In the genomic region with DNA sequence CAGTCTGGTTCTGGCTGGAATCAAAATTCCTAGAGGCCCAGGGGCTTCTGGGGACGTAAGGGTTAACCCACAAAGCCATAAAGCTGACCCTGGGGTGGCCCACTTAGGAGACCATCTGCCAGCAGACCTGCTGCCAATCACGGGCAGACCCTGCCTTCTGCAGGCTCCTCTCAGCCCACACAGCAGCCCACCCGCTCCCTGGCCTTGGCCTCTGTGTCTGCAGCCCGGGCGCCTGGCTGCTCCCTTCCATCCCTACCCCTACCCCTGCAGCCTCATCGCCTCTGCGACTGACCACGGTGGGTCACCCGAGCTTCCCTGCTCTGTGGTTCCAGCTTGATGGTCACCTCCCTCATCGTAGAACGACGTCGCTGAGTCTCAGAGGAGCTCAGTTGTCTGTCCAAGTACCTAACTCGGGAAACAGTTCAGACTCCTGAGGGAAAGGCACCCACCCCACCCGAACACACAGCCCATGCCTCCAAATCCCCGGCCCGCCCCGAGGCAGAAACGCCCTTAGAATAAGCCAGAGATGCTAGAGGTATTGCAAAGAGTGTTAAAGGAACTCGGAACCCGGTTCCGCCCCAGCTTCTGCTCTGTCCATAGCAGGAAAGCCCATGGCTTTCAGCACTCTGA, we compare ENCODE assay signal across 10 mouse cellular contexts. TPM values are rescaled to one million over a fixed set of nuclear protein-coding genes. Genes with fewer than 3 reads are reported as not detected.
DNase-seq lines count a peak whose midpoint lies in the region; ATAC-seq lines count a peak whose summit lies in the region.
"Had no signal": no experiment of that assay in that cellular context is flagged by ENCODE, and none has a peak within 500 bp of the region (broad histone marks: within the 10 kb centered on the region; RNA-seq: fewer than 3 reads in every experiment).

No protein-coding gene starts in this region.

- H3K4me1 ChIP-seq in neural tube, embryonic 15.5 days = peaks cover 41% of the 10 kb centered on the region
- peaks cover 42% of the 10 kb centered on the region for H3K4me1 ChIP-seq in forebrain, embryonic 14.5 days (ENCODE audit: control insufficient read depth, insufficient read depth, low read length)
- peaks cover 73% of the 10 kb centered on the region for H3K4me1 ChIP-seq in midbrain, embryonic 10.5 days
- H3K4me1 ChIP-seq: intestine, embryonic 15.5 days had no signal

- ATAC-seq in neural tube, embryonic 15.5 days (ENCODE audit: low FRiP score) = no peak
- peak; percentile 33; the same call in 1 of the 2 replicates for ATAC-seq in forebrain, embryonic 14.5 days
- ATAC-seq: intestine, embryonic 15.5 days; lung, postnatal 0 days had no signal

- H3K9ac ChIP-seq in neural tube, embryonic 15.5 days (replicated peaks) = no peak overlapping the region
- H3K9ac ChIP-seq in forebrain, embryonic 14.5 days (ENCODE audit: low read length) = 0 out of 2 replicates have a peak overlapping the region, but pooled peaks have one; percentile 13
- H3K9ac ChIP-seq: intestine, embryonic 15.5 days had no signal

- H3K27me3 ChIP-seq in neural tube, embryonic 15.5 days (replicated peaks) = no peaks in the 10 kb centered on the region
- H3K27me3 ChIP-seq in forebrain, embryonic 14.5 days (replicated peaks; ENCODE audit: control insufficient read depth, insufficient read depth, low read length) = no peaks in the 10 kb centered on the region
- H3K27me3 ChIP-seq in midbrain, embryonic 10.5 days (ENCODE audit: low read depth, poor library complexity, severe bottlenecking) = no peaks in the 10 kb centered on the region
- H3K27me3 ChIP-seq: intestine, embryonic 15.5 days had no signal

- DNase-seq in neural tube, embryonic 10.5 days (ENCODE audit: extremely low spot score, low spot score) = peak; percentile 70
- peak; percentile 38 for DNase-seq in forebrain, embryonic 14.5 days (ENCODE audit: low spot score)
- peak; percentile 73 for DNase-seq in midbrain, embryonic 10.5 days (ENCODE audit: low spot score)
- no peak for DNase-seq in thymus, postnatal 36 days
- no peak for DNase-seq in heart, adult 18-20 months
- no peak for DNase-seq in right cerebral cortex, postnatal 25 days
- no peak for DNase-seq in lung, adult 18-20 months

- no peak overlapping the region for H3K4me3 ChIP-seq in neural tube, embryonic 15.5 days (replicated peaks)
- H3K4me3 ChIP-seq in forebrain, embryonic 14.5 days (ENCODE audit: low read depth, low read length) = no peak overlapping the region
- H3K4me3 ChIP-seq in midbrain, embryonic 10.5 days = peak overlapping the region; percentile 28; the same call in 1 of the 2 replicates
- H3K4me3 ChIP-seq: intestine, embryonic 15.5 days had no signal

- WGBS in neural tube, embryonic 15.5 days = 19% methylated on average over 22 of the region's 22 CpGs
- WGBS in forebrain, embryonic 14.5 days = 23% methylated on average over 22 of the region's 22 CpGs
- 20% methylated on average over 22 of the region's 22 CpGs for WGBS in midbrain, embryonic 10.5 days

- H3K27ac ChIP-seq in neural tube, embryonic 15.5 days (replicated peaks) = no peak overlapping the region
- peak overlapping the region; percentile 56 for H3K27ac ChIP-seq in forebrain, embryonic 14.5 days (ENCODE audit: low read depth, low read length)
- H3K27ac ChIP-seq in midbrain, embryonic 10.5 days (replicated peaks) = peak overlapping the region; percentile 87
- H3K27ac ChIP-seq: intestine, embryonic 15.5 days had no signal

- no peaks in the 10 kb centered on the region for H3K9me3 ChIP-seq in neural tube, embryonic 15.5 days (replicated peaks)
- H3K9me3 ChIP-seq in forebrain, embryonic 14.5 days (replicated peaks; ENCODE audit: control insufficient read depth, low read length) = no peaks in the 10 kb centered on the region
- H3K9me3 ChIP-seq in midbrain, embryonic 10.5 days (replicated peaks) = no peaks in the 10 kb centered on the region
- H3K9me3 ChIP-seq: intestine, embryonic 15.5 days had no signal

- H3K4me2 ChIP-seq in neural tube, embryonic 15.5 days = no peak overlapping the region
- peak overlapping the region; percentile 28; the same call in 1 of the 2 replicates for H3K4me2 ChIP-seq in forebrain, embryonic 14.5 days (ENCODE audit: low read length)
- H3K4me2 ChIP-seq: intestine, embryonic 15.5 days had no signal

- no peaks in the 10 kb centered on the region for H3K36me3 ChIP-seq in neural tube, embryonic 15.5 days
- H3K36me3 ChIP-seq in forebrain, embryonic 14.5 days (ENCODE audit: control insufficient read depth, insufficient read depth, low read length) = no peaks in the 10 kb centered on the region
- H3K36me3 ChIP-seq in midbrain, embryonic 10.5 days = peaks cover 11% of the 10 kb centered on the region; the same call in 1 of the 2 replicates
- H3K36me3 ChIP-seq: intestine, embryonic 15.5 days had no signal

RNA-seq across cellular contexts. Expression of a gene that starts 20.3 kb away (rescaled TPM):
- 12.3 and 15.6 TPM in 2 replicates for polyA plus RNA-seq in neural tube, embryonic 15.5 days (2015; fragmentation: Nextera tagmentation; extraction: Ambion mirVana)
- 20.0 and 28.8 TPM in 2 replicates for polyA plus RNA-seq in forebrain, embryonic 14.5 days (2014; fragmentation: Nextera tagmentation; extraction: Ambion mirVana)
- polyA plus RNA-seq in midbrain, embryonic 10.5 days (2016; fragmentation: Nextera tagmentation; extraction: Ambion mirVana) = 10.0 and 14.6 TPM in 2 replicates
- total RNA-seq in heart, adult 18-20 months (2021) = 10 to 100 TPM in 1 of 2 experiments, 1 to 10 TPM in 1; 7.2 to 12.0 TPM

Comparison
In these comparisons a context has a peak if more than half of its experiments do, and no peak if none do; other contexts are left out.
1. DNase-seq: peak in neural tube, embryonic 10.5 days (single experiment), forebrain, embryonic 14.5 days (single experiment) and midbrain, embryonic 10.5 days (single experiment); none in thymus, postnatal 36 days (0 of 2), heart, adult 18-20 months (0 of 2), right cerebral cortex, postnatal 25 days (single experiment) and lung, adult 18-20 months (0 of 2).